7 mouse cellular contexts compared by ENCODE assay signal in the genomic region with DNA sequence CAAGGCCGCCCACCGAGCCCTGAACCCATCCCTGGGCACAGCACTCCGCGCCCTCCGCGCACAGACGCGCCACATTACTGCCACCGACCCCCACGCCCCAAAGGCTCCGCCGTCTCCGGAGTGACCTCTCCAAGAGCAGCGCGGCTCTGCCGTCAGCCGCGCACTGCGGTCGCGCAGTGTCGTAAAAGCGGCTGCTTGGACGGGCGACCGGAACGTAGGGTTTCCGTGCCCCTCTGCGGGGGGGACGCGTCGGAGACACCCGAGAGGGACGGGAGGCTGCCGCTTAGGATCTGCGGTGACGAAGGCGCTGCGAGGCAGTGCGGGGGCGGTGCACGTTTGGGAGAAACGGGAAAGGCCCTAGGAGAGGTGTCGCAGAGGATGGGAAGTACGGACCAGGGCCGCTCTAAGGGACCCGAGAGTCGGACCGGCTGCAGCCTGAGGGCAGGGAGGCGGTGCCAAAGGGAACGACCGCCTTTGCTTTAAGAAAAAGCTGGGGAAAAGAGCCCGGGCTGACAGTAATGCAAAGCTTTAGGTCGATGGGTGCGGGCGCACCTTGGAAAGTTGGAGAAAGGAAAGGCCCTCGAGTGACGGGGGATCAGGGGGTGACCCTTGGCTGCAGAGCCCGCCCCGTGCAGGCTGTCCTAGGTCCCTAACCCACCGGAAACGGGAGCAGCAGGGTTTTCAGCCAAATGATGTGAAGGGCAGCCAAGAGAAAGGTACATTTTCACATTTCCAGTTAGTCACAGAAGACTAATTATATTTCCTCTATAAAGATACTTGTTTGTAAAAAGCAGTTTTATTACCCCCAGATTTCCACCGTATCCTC. TPM values are rescaled to one million over a fixed set of nuclear protein-coding genes. Genes with fewer than 3 reads are reported as not detected.
A peak's percentile ranks its signal among the peaks of the same experiment; 100 is the strongest.
DNase-seq lines count a peak whose midpoint lies in the region; ATAC-seq lines count a peak whose summit lies in the region.

Dlat (minus strand) TSS at position 389 of the 826 bp plus-strand sequence.

- ATAC-seq in intestine, embryonic 15.5 days, result peak; percentile 94

- H3K4me2 ChIP-seq in intestine, embryonic 15.5 days (replicated peaks), result peak within 1 kb of the TSS; percentile 82

- WGBS in intestine, embryonic 15.5 days, result under 1% methylated on average over 63 of the region's 63 CpGs
- WGBS in midbrain, embryonic 10.5 days, result under 1% methylated on average over 63 of the region's 63 CpGs

- H3K4me3 ChIP-seq in intestine, embryonic 15.5 days (replicated peaks), result peak within 1 kb of the TSS; percentile 77
- peak within 1 kb of the TSS; percentile 96 for H3K4me3 ChIP-seq in midbrain, embryonic 10.5 days

- H3K36me3 ChIP-seq in intestine, embryonic 15.5 days, result no peaks in the 10 kb centered on the region; the same call in 1 of the 2 replicates
- peaks cover 32% of the 10 kb centered on the region for H3K36me3 ChIP-seq in midbrain, embryonic 10.5 days

- peak; percentile 82 to 83 for DNase-seq in adrenal gland, adult 18-20 months (ENCODE audit: low spot score in 2 of 2)
- peak; percentile 95 for DNase-seq in embryo, embryonic 11 days
- peak; percentile 82 for DNase-seq in gastrocnemius, postnatal 36 days
- peak; percentile 92 to 93 for DNase-seq in left cerebral cortex, postnatal 25 days (ENCODE audit: low spot score in 2 of 2)
- DNase-seq in midbrain, embryonic 10.5 days (ENCODE audit: low spot score), result peak; percentile 91
- DNase-seq in right cerebral cortex, postnatal 4 days, result peak; percentile 78

- peak within 1 kb of the TSS; percentile 86 for H3K9ac ChIP-seq in intestine, embryonic 15.5 days

- peak within 1 kb of the TSS; percentile 84 for H3K27ac ChIP-seq in intestine, embryonic 15.5 days
- H3K27ac ChIP-seq in midbrain, embryonic 10.5 days (replicated peaks), result peak within 1 kb of the TSS; percentile 94

- H3K9me3 ChIP-seq in intestine, embryonic 15.5 days, result no peaks in the 10 kb centered on the region
- no peaks in the 10 kb centered on the region for H3K9me3 ChIP-seq in midbrain, embryonic 10.5 days (replicated peaks)

- H3K4me1 ChIP-seq in intestine, embryonic 15.5 days (replicated peaks), result peaks cover 7% of the 10 kb centered on the region; the same call in 1 of the 2 replicates
- H3K4me1 ChIP-seq in midbrain, embryonic 10.5 days, result peaks cover 23% of the 10 kb centered on the region

- H3K27me3 ChIP-seq in intestine, embryonic 15.5 days (replicated peaks), result no peaks in the 10 kb centered on the region
- no peaks in the 10 kb centered on the region for H3K27me3 ChIP-seq in midbrain, embryonic 10.5 days (ENCODE audit: low read depth, poor library complexity, severe bottlenecking)

- intact Hi-C loops in gastrocnemius, postnatal 36 days (cut with DNase I), result loop anchor here (2.0 kb wide), 1 partner anchor 43 kb away; the partner anchor contains the start of genes Nkapd1 and Pih1d2
- intact Hi-C loops in left cerebral cortex, postnatal 25 days (cut with DNase I), result loop anchor here (2.0 to 5.0 kb wide), 2 partner anchors 75 to 108 kb away; partner anchors contain the start of gene Fdxacb1

RNA-seq across cellular contexts. Expression of gene Dlat, which starts in this region (rescaled TPM):
- total RNA-seq in adrenal gland, adult 18-20 months (2021), result 100 to 1,000 TPM; 164 to 320 TPM
- total RNA-seq in gastrocnemius, postnatal 36 days (2021), result 100 to 1,000 TPM; 207 to 232 TPM
- polyA plus RNA-seq in intestine, embryonic 15.5 days (2015; fragmentation: Nextera tagmentation; extraction: Ambion mirVana), result 58.7 and 63.5 TPM in 2 replicates
- 100 to 1,000 TPM; 115 to 117 TPM for total RNA-seq in left cerebral cortex, postnatal 25 days (2021)
- polyA plus RNA-seq in midbrain, embryonic 10.5 days (2016; fragmentation: Nextera tagmentation; extraction: Ambion mirVana), result 57.5 and 58.6 TPM in 2 replicates

Comparison
In these comparisons a context has a peak if more than half of its experiments do, and no peak if none do; other contexts are left out.
1. Peak in every context shown above with its lines: DNase-seq, ATAC-seq, H3K4me3 ChIP-seq and H3K27ac ChIP-seq.